17 mouse cellular contexts compared by ENCODE assay signal in the genomic region with DNA sequence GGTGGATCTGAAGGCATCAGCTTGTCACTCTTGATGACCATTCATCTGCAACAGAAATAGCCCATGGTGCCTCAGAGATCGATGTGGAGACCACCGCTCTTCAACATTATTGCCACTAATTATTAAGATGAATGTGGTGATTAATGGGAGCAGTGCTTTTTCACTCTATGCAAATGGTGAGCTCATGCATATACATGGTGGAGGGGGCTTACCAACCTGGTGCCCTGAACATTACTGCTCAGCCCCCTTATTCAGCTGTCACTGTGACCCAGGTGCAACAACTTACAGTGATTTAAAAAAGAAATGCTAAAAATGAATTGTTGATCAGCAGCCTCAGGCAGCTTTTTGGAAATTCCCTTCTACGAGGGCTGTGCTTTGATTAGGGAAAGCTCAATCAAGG.
DNase-seq lines count a peak whose midpoint lies in the region; ATAC-seq and TF ChIP-seq lines count a peak whose summit lies in the region.
"Had no signal": no experiment of that assay in that cellular context is flagged by ENCODE, and none has a peak within 500 bp of the region (broad histone marks: within the 10 kb centered on the region; RNA-seq: fewer than 3 reads in every experiment).

No protein-coding gene starts in this region.

- 25% methylated on average over 3 of the region's 3 CpGs for WGBS in forebrain, embryonic 14.5 days
- 41% methylated on average over 3 of the region's 3 CpGs for WGBS in forebrain, embryonic 15.5 days
- WGBS in midbrain, embryonic 12.5 days = 80% methylated on average over 3 of the region's 3 CpGs
- 56% methylated on average over 3 of the region's 3 CpGs for WGBS in midbrain, postnatal 0 days
- 29% methylated on average over 3 of the region's 3 CpGs for WGBS in neural tube, embryonic 13.5 days

- peak; percentile 27; the same call in 1 of the 2 replicates for ATAC-seq in forebrain, embryonic 14.5 days
- ATAC-seq in forebrain, embryonic 15.5 days (replicated peaks) = no peak
- ATAC-seq in midbrain, embryonic 12.5 days (ENCODE audit: low FRiP score, low read depth) = peak; percentile 52; the same call in 1 of the 2 replicates
- no peak for ATAC-seq in midbrain, postnatal 0 days (ENCODE audit: low FRiP score)
- 0 out of 2 replicates have a peak, but pooled peaks have one; percentile 47 for ATAC-seq in neural tube, embryonic 13.5 days (ENCODE audit: low read depth)
- ATAC-seq: intestine, embryonic 15.5 days had no signal

- no peak for TF ChIP-seq POLR2A in brain, embryonic 14.5 days (IDR thresholded peaks at IDR 0.05; ENCODE audit: borderline replicate concordance, extremely low read depth, insufficient read depth, insufficient read length, poor library complexity, severe bottlenecking)

- DNase-seq in forebrain, embryonic 14.5 days (ENCODE audit: low spot score) = peak; percentile 8
- no peak for DNase-seq in midbrain, postnatal 0 days (ENCODE audit: low spot score)
- DNase-seq in brain, embryonic 14.5 days (ENCODE audit: low read depth) = peak; percentile 37
- DNase-seq: adrenal gland, adult 2 months; adrenal gland, postnatal 25 days; cerebellum, adult 11 months; cerebellum, adult 8-10 months; cerebellum, postnatal 14 days; gastrocnemius, adult 2 months; gastrocnemius, postnatal 25 days had no signal

- no peaks in the 10 kb centered on the region for H3K36me3 ChIP-seq in forebrain, embryonic 14.5 days (ENCODE audit: control insufficient read depth, insufficient read depth, low read length)
- no peaks in the 10 kb centered on the region for H3K36me3 ChIP-seq in forebrain, embryonic 15.5 days
- no peaks in the 10 kb centered on the region for H3K36me3 ChIP-seq in midbrain, embryonic 12.5 days
- H3K36me3 ChIP-seq in midbrain, postnatal 0 days (ENCODE audit: insufficient read depth, low read length) = no peaks in the 10 kb centered on the region
- H3K36me3 ChIP-seq in neural tube, embryonic 13.5 days = no peaks in the 10 kb centered on the region
- H3K36me3 ChIP-seq: embryonic facial prominence, embryonic 13.5 days; heart, embryonic 12.5 days; hindbrain, embryonic 13.5 days; intestine, embryonic 15.5 days had no signal

- no peak overlapping the region for H3K9ac ChIP-seq in forebrain, embryonic 14.5 days (ENCODE audit: low read length)
- H3K9ac ChIP-seq in forebrain, embryonic 15.5 days (replicated peaks) = no peak overlapping the region
- H3K9ac ChIP-seq in midbrain, embryonic 12.5 days (replicated peaks) = no peak overlapping the region
- no peak overlapping the region for H3K9ac ChIP-seq in midbrain, postnatal 0 days (replicated peaks; ENCODE audit: low read length, poor library complexity, severe bottlenecking)
- H3K9ac ChIP-seq in neural tube, embryonic 13.5 days = no peak overlapping the region
- H3K9ac ChIP-seq: embryonic facial prominence, embryonic 13.5 days; heart, embryonic 12.5 days; hindbrain, embryonic 13.5 days; intestine, embryonic 15.5 days had no signal

- no peak overlapping the region for H3K27ac ChIP-seq in forebrain, embryonic 14.5 days (ENCODE audit: low read depth, low read length)
- H3K27ac ChIP-seq in forebrain, embryonic 15.5 days (replicated peaks) = no peak overlapping the region
- H3K27ac ChIP-seq in midbrain, embryonic 12.5 days (replicated peaks) = no peak overlapping the region
- no peak overlapping the region for H3K27ac ChIP-seq in midbrain, postnatal 0 days (ENCODE audit: low read depth, low read length)
- H3K27ac ChIP-seq in neural tube, embryonic 13.5 days (replicated peaks) = no peak overlapping the region
- H3K27ac ChIP-seq: embryonic facial prominence, embryonic 13.5 days; gastrocnemius, adult 2 months; hindbrain, embryonic 13.5 days; intestine, embryonic 15.5 days had no signal

- TF ChIP-seq CTCF in midbrain, postnatal 0 days (IDR thresholded peaks at IDR 0.05) = no peak
- no peak for TF ChIP-seq CTCF in brain, embryonic 14.5 days (IDR thresholded peaks at IDR 0.05; ENCODE audit: borderline replicate concordance, extremely low read depth, insufficient read depth, insufficient read length)

- H3K9me3 ChIP-seq in forebrain, embryonic 14.5 days (replicated peaks; ENCODE audit: control insufficient read depth, low read length) = no peaks in the 10 kb centered on the region
- no peaks in the 10 kb centered on the region for H3K9me3 ChIP-seq in forebrain, embryonic 15.5 days
- no peaks in the 10 kb centered on the region for H3K9me3 ChIP-seq in midbrain, embryonic 12.5 days
- no peaks in the 10 kb centered on the region for H3K9me3 ChIP-seq in midbrain, postnatal 0 days (ENCODE audit: low read length)
- H3K9me3 ChIP-seq in neural tube, embryonic 13.5 days = no peaks in the 10 kb centered on the region
- H3K9me3 ChIP-seq: embryonic facial prominence, embryonic 13.5 days; heart, embryonic 12.5 days; hindbrain, embryonic 13.5 days; intestine, embryonic 15.5 days had no signal

- no peak overlapping the region for H3K4me2 ChIP-seq in forebrain, embryonic 14.5 days (ENCODE audit: low read length)
- no peak overlapping the region for H3K4me2 ChIP-seq in forebrain, embryonic 15.5 days (replicated peaks)
- H3K4me2 ChIP-seq in midbrain, embryonic 12.5 days (replicated peaks) = no peak overlapping the region
- no peak overlapping the region for H3K4me2 ChIP-seq in midbrain, postnatal 0 days (ENCODE audit: low read depth, low read length, poor library complexity, severe bottlenecking)
- H3K4me2 ChIP-seq in neural tube, embryonic 13.5 days = no peak overlapping the region
- H3K4me2 ChIP-seq: embryonic facial prominence, embryonic 13.5 days; heart, embryonic 12.5 days; hindbrain, embryonic 13.5 days; intestine, embryonic 15.5 days had no signal

- no peak overlapping the region for H3K4me3 ChIP-seq in forebrain, embryonic 14.5 days (ENCODE audit: low read depth, low read length)
- H3K4me3 ChIP-seq in forebrain, embryonic 15.5 days = no peak overlapping the region
- no peak overlapping the region for H3K4me3 ChIP-seq in midbrain, embryonic 12.5 days
- H3K4me3 ChIP-seq in midbrain, postnatal 0 days (ENCODE audit: low read depth, low read length) = no peak overlapping the region
- no peak overlapping the region for H3K4me3 ChIP-seq in neural tube, embryonic 13.5 days
- H3K4me3 ChIP-seq: embryonic facial prominence, embryonic 13.5 days; gastrocnemius, adult 2 months; heart, embryonic 12.5 days; hindbrain, embryonic 13.5 days; intestine, embryonic 15.5 days had no signal

- peaks cover 8% of the 10 kb centered on the region for H3K27me3 ChIP-seq in forebrain, embryonic 14.5 days (replicated peaks; ENCODE audit: control insufficient read depth, insufficient read depth, low read length)
- peaks cover 24% of the 10 kb centered on the region; the same call in 1 of the 2 replicates for H3K27me3 ChIP-seq in forebrain, embryonic 15.5 days
- no peaks in the 10 kb centered on the region for H3K27me3 ChIP-seq in midbrain, embryonic 12.5 days
- no peaks in the 10 kb centered on the region for H3K27me3 ChIP-seq in midbrain, postnatal 0 days (ENCODE audit: insufficient read depth, low read length)
- H3K27me3 ChIP-seq in neural tube, embryonic 13.5 days = no peaks in the 10 kb centered on the region
- H3K27me3 ChIP-seq: embryonic facial prominence, embryonic 13.5 days; heart, embryonic 12.5 days; hindbrain, embryonic 13.5 days; intestine, embryonic 15.5 days had no signal

- H3K4me1 ChIP-seq in forebrain, embryonic 14.5 days (ENCODE audit: control insufficient read depth, insufficient read depth, low read length) = no peaks in the 10 kb centered on the region
- peaks cover 13% of the 10 kb centered on the region for H3K4me1 ChIP-seq in forebrain, embryonic 15.5 days
- H3K4me1 ChIP-seq in midbrain, embryonic 12.5 days = peaks cover 12% of the 10 kb centered on the region
- no peaks in the 10 kb centered on the region for H3K4me1 ChIP-seq in midbrain, postnatal 0 days (ENCODE audit: insufficient read depth, low read length)
- H3K4me1 ChIP-seq in neural tube, embryonic 13.5 days (replicated peaks) = peaks cover 23% of the 10 kb centered on the region
- H3K4me1 ChIP-seq: heart, embryonic 12.5 days; intestine, embryonic 15.5 days had no signal

Comparison
In these comparisons a context has a peak if more than half of its experiments do, and no peak if none do; other contexts are left out.
1. ATAC-seq: peak in forebrain, embryonic 14.5 days (single experiment), midbrain, embryonic 12.5 days (single experiment) and neural tube, embryonic 13.5 days (single experiment); none in forebrain, embryonic 15.5 days (single experiment) and midbrain, postnatal 0 days (single experiment).